Mouse (Mus musculus): ENCODE results near the gene Snrpd2.

DNA sequence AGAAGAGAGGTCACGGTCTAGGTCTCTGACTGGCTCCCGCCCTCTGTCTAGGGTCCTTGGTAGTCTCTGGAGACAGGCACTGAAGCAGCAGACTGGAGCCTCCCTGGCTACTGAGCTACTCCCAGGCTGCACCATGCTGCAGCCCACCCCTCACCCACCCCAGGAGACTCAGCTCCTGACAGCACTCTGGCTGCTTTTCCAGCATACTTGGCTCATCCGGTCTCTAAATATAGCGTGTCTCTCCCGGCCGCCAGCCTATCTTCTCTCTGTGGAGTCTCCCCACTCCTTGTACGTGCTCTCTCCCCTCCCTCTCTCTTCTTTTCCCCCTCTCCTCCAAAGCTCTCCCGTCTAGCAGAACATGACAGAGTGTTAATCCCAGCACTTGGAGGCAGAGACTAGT is 20.6 kb downstream of the Snrpd2 start:
- TF ChIP-seq POLR2A (IDR thresholded peaks at IDR 0.05; ENCODE audit: extremely low read depth, insufficient read depth, low read length): no peak
- no peak for TF ChIP-seq CTCF (IDR thresholded peaks at IDR 0.05; ENCODE audit: extremely low read depth, insufficient read depth, low read length)

Measured in cortical plate, adult 2 months (tissue).